Mouse (Mus musculus) CH12.LX (cell line): Measurements from ENCODE around the gene Rap1a. TPM values are rescaled to one million over a fixed set of nuclear protein-coding genes. Genes with fewer than 3 reads are reported as not detected.

ENCODE experiments used
- DNase-seq: peaks from one replicate; pipeline ENCODE4 v3.0.0-alpha.2; 2013; ENCODE audit errors: extremely low read depth
- H3K27ac ChIP-seq: 2 replicates; pipeline ENCODE4 v1.5.1; 2012; ENCODE audit warnings: low read depth, mild to moderate bottlenecking, control low read depth, moderate library complexity; ENCODE audit not compliant: insufficient read depth
- H3K27me3 ChIP-seq: replicated peaks from 2 replicates; pipeline ENCODE3; 2012; ENCODE audit warnings: inconsistent platforms
- H3K36me3 ChIP-seq, 2 experiments: replicated peaks in 1 of 2; 2 replicates each; pipeline versions ENCODE3 to v1.6.1; 2012; ENCODE audit warnings: inconsistent platforms in 1 of 2, low read length in 1 of 2, mild to moderate bottlenecking in 1 of 2, mixed read lengths in 1 of 2, moderate library complexity in 1 of 2; ENCODE audit not compliant: control insufficient read depth in 1 of 2, insufficient read depth in 1 of 2
- H3K4me1 ChIP-seq, 2 experiments: 2 replicates each; pipeline ENCODE4 v1.6.1; 2012; ENCODE audit warnings: inconsistent platforms in 1 of 2, moderate library complexity in 1 of 2; ENCODE audit not compliant: insufficient read depth in 2 of 2, control insufficient read depth in 1 of 2
- H3K4me2 ChIP-seq: 2 replicates; pipeline ENCODE4 v1.6.1; 2012; ENCODE audit warnings: low read depth, mild to moderate bottlenecking, control low read depth; ENCODE audit not compliant: poor library complexity, insufficient read depth, severe bottlenecking
- H3K4me3 ChIP-seq, 3 experiments: fragments of 150-350 bp in 1 of 3; sonication (generic) in 1 of 3; replicated peaks in 1 of 3; 2 replicates each; pipeline versions ENCODE3 to v1.5.1; 2011 to 2012; ENCODE audit warnings: low read depth in 2 of 3, low read length in 2 of 3, mild to moderate bottlenecking in 2 of 3, moderate library complexity in 2 of 3, control low read depth in 1 of 3, improper control_type of control experiment in 1 of 3, inconsistent platforms in 1 of 3, mixed read lengths in 1 of 3; ENCODE audit not compliant: poor library complexity in 1 of 3
- H3K79me2 ChIP-seq: replicated peaks from 2 replicates; pipeline ENCODE4 v1.6.1; 2012; ENCODE audit warnings: mild to moderate bottlenecking, moderate library complexity; ENCODE audit not compliant: control insufficient read depth, poor library complexity, insufficient read depth, severe bottlenecking; ENCODE audit errors: extremely low read depth
- H3K9ac ChIP-seq: 2 replicates; pipeline ENCODE4 v1.6.1; 2012; ENCODE audit warnings: low read depth, mild to moderate bottlenecking, control low read depth, moderate library complexity; ENCODE audit not compliant: insufficient read depth
- H3K9me3 ChIP-seq: replicated peaks from 2 replicates; pipeline ENCODE3; 2012; ENCODE audit warnings: low read length, inconsistent platforms, mixed read lengths
- BHLHE40 ChIP-seq: IDR thresholded peaks from 2 replicates; pipeline ENCODE4 v1.6.1; 2011; ENCODE audit warnings: mild to moderate bottlenecking, low read depth, low read length, improper control_type of control experiment
- CHD1 ChIP-seq: IDR thresholded peaks from 2 replicates; pipeline ENCODE4 v1.6.1; 2012; ENCODE audit warnings: low read depth, low read length, improper control_type of control experiment, inconsistent platforms
- CHD2 ChIP-seq: IDR thresholded peaks from 2 replicates; pipeline ENCODE4 v1.6.1; 2011; ENCODE audit warnings: low read length, improper control_type of control experiment
- EP300 ChIP-seq: IDR thresholded peaks from 2 replicates; pipeline ENCODE4 v1.6.1; 2011; ENCODE audit warnings: low read length, improper control_type of control experiment
- ETS1 ChIP-seq: conservative IDR thresholded peaks from 2 replicates; pipeline ENCODE4 v1.6.1; 2012; ENCODE audit warnings: low read depth, mild to moderate bottlenecking, inconsistent platforms, low read length, improper control_type of control experiment, moderate library complexity
- HCFC1 ChIP-seq: IDR thresholded peaks from 2 replicates; pipeline ENCODE4 v1.6.1; 2012; ENCODE audit warnings: low read depth, mild to moderate bottlenecking, inconsistent platforms, low read length, improper control_type of control experiment
- IRF4 ChIP-seq: IDR thresholded peaks from 2 replicates; pipeline ENCODE4 v1.6.1; 2014; ENCODE audit warnings: low read depth, mild to moderate bottlenecking, inconsistent platforms, low read length, improper control_type of control experiment
- JUN ChIP-seq: IDR thresholded peaks from 2 replicates; pipeline ENCODE4 v1.6.1; 2011; ENCODE audit warnings: low read depth, mild to moderate bottlenecking, low read length, improper control_type of control experiment, moderate library complexity; ENCODE audit not compliant: insufficient read depth
- KAT2A ChIP-seq: IDR thresholded peaks from 2 replicates; pipeline ENCODE4 v1.6.1; 2012; ENCODE audit warnings: low read length, improper control_type of control experiment, inconsistent platforms; ENCODE audit not compliant: insufficient replicate concordance
- MAFK ChIP-seq: IDR thresholded peaks from 2 replicates; pipeline ENCODE4 v1.6.1; 2011; ENCODE audit warnings: low read length, improper control_type of control experiment; ENCODE audit not compliant: insufficient replicate concordance
- MAZ ChIP-seq: IDR thresholded peaks from 2 replicates; pipeline ENCODE4 v1.6.1; 2012; ENCODE audit warnings: low read depth, mild to moderate bottlenecking, inconsistent platforms, low read length, improper control_type of control experiment, moderate library complexity
- MEF2A ChIP-seq: IDR thresholded peaks from 2 replicates; pipeline ENCODE4 v1.6.1; 2014; ENCODE audit warnings: low read depth, mild to moderate bottlenecking, inconsistent platforms, low read length, improper control_type of control experiment, borderline replicate concordance
- MXI1 ChIP-seq: IDR thresholded peaks from 2 replicates; pipeline ENCODE4 v1.6.1; 2011; ENCODE audit warnings: mild to moderate bottlenecking, low read depth, low read length, improper control_type of control experiment
- NELFE ChIP-seq: IDR thresholded peaks from 2 replicates; pipeline ENCODE4 v1.6.1; 2011; ENCODE audit warnings: low read depth, low read length, improper control_type of control experiment
- POLR2A ChIP-seq: IDR thresholded peaks from 2 replicates; pipeline ENCODE4 v1.6.1; 2011; ENCODE audit warnings: low read depth, mild to moderate bottlenecking, improper control_type of control experiment, low read length
- POLR2AphosphoS2 ChIP-seq: IDR thresholded peaks from 2 replicates; pipeline ENCODE4 v1.6.1; 2011; ENCODE audit warnings: low read depth, low read length, improper control_type of control experiment
- SIN3A ChIP-seq: IDR thresholded peaks from 2 replicates; pipeline ENCODE4 v1.6.1; 2012; ENCODE audit warnings: low read length, improper control_type of control experiment, inconsistent platforms
- SMC3 ChIP-seq: IDR thresholded peaks from 2 replicates; pipeline ENCODE4 v1.6.1; 2011; ENCODE audit warnings: low read depth, low read length, improper control_type of control experiment
- TBP ChIP-seq: conservative IDR thresholded peaks from 2 replicates; pipeline ENCODE4 v1.6.1; 2011; ENCODE audit warnings: low read depth, low read length, improper control_type of control experiment
- TCF12 ChIP-seq: IDR thresholded peaks from 2 replicates; pipeline ENCODE4 v1.6.1; 2014; ENCODE audit warnings: low read depth, mild to moderate bottlenecking, inconsistent platforms, low read length, improper control_type of control experiment
- USF1 ChIP-seq: IDR thresholded peaks from 2 replicates; pipeline ENCODE4 v1.6.1; 2014; ENCODE audit warnings: low read depth, mild to moderate bottlenecking, inconsistent platforms, low read length, improper control_type of control experiment
- USF2 ChIP-seq: conservative IDR thresholded peaks from 2 replicates; pipeline ENCODE4 v1.6.1; 2011; ENCODE audit warnings: low read depth, low read length, improper control_type of control experiment
- ZC3H11A ChIP-seq: IDR thresholded peaks from 2 replicates; pipeline ENCODE4 v1.6.1; 2012; ENCODE audit warnings: low read depth, mild to moderate bottlenecking, inconsistent platforms, low read length, improper control_type of control experiment
- dilution Hi-C: fragments of 300-500 bp; cut with MboI; formaldehyde crosslinking; loops from 2 replicates; pipeline ENCODE4 v1.14.3; 2020; ENCODE audit warnings: low sequenced_read_pairs; ENCODE audit not compliant: extremely low pct_unique_long_range_greater_than_20kb, extremely low pct_ligation_motif_present
- in situ Hi-C: fragments of 300-500 bp; cut with MboI; formaldehyde crosslinking; loops from 3 replicates; pipeline ENCODE4 v1.14.3; 2019; ENCODE audit warnings: low sequenced_read_pairs, low pct_ligation_motif_present, low pct_unique_long_range_greater_than_20kb, mixed read lengths
- polyA plus RNA-seq: library from polyadenylated mRNA; unstranded; fragments of >175 nt; gene quantifications from 2 replicates; pipeline ENCODE4 v1.2.1, GENCODE M21; 2012; ENCODE audit warnings: low read depth; ENCODE audit not compliant: insufficient read length
- total RNA-seq, 2 experiments: library from RNA; depleted of rRNA; stranded (reverse); fragments of 300-350 nt in 1 of 2; fragments of >200 nt in 1 of 2; gene quantifications; 2 replicates each; pipeline ENCODE4 v1.2.3; 2012 to 2014

The Rap1a gene
- total and polyA plus RNA-seq, 3 experiments, result 63.3 to 250 (median 209) TPM

DNA sequence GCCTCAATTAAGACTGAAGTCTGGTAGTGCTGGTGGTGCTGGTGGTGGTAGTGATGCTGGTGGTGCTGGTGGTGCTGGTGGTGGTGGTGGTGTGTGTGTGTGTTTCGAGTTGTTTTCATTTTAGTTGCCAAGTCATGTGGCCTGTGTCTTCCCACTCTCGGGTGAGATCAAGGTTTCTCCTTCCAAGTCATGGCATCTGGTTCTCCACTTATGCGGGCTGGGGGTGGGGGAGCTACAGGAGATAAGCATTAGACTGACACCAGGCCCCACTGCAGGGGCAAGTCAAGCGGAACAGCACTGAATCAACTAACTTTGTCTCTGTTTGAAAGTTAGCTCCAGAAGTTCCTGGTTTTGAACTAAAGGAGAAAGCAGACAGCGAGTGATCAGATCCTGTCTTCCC, 23.0 kb upstream of the Rap1a start:
- no peaks in the 10 kb centered on the region for H3K9me3 ChIP-seq
- H3K27ac ChIP-seq, result peak overlapping the region; percentile 76
- H3K4me2 ChIP-seq, result peak overlapping the region; percentile 90
- no peaks in the 10 kb centered on the region for H3K79me2 ChIP-seq
- H3K27me3 ChIP-seq, result no peaks in the 10 kb centered on the region
- in situ Hi-C loops, result loop anchor here (5.0 to 25.0 kb wide), 2 partner anchors 68 to 137 kb away; partner anchors contain the start of gene Ddx20
- no peaks in the 10 kb centered on the region for H3K36me3 ChIP-seq
- TF ChIP-seq MAFK, result no peak
- TF ChIP-seq USF1, result peak; percentile 36; the same call in 1 of the 2 replicates
- peak; percentile 72; the same call in 1 of the 2 replicates for TF ChIP-seq CHD2
- peak; percentile 4; the same call in 1 of the 2 replicates for TF ChIP-seq SMC3
- 0 out of 2 replicates have a peak, but pooled peaks have one; percentile 21 for TF ChIP-seq POLR2A
- peak; percentile 48; the same call in 1 of the 2 replicates for TF ChIP-seq IRF4
- TF ChIP-seq EP300, result peak; percentile 64
- 0 out of 2 replicates have a peak, but pooled peaks have one; percentile 42 for TF ChIP-seq TBP
- TF ChIP-seq MAZ, result no peak; the same call in 1 of the 2 replicates
- TF ChIP-seq ZC3H11A, result no peak
- TF ChIP-seq MEF2A, result peak; percentile 58
- peak; percentile 71 for TF ChIP-seq TCF12
- TF ChIP-seq BHLHE40, result peak; percentile 54; the same call in 1 of the 2 replicates
- TF ChIP-seq MXI1, result no peak
- TF ChIP-seq JUN, result no peak
- peak; percentile 56; the same call in 1 of the 2 replicates for TF ChIP-seq NELFE
- peak; percentile 71 for TF ChIP-seq ETS1
- TF ChIP-seq, all 38 proteins: peak for 12
- peak overlapping the region; percentile 75 for H3K9ac ChIP-seq
- peak overlapping the region in 1 of 3 experiments; percentile 42 for H3K4me3 ChIP-seq
- peaks cover 23 to 78% of the 10 kb centered on the region in 2 experiments for H3K4me1 ChIP-seq
- DNase-seq, result peak; percentile 76
- dilution Hi-C loops, result no loop called here

DNA sequence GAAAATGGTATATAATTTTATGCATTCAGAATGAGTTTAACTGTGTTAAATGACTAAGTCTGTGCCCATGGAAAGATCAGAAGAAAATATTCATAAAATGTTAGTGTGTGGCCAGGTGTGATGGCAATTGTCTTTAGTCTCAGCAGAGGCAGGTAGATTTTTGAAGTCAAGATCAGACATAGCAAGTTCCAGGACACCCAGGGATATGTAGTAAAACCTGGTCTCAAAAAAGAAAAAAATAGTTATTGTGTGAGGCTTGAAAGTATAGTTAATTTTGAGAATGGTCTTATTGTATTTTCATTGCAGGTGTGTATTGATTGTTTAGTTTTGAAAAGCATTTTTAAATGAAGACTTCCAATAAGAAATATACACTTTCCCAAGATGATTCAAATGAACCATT, 22.5 kb upstream of the Rap1a start:
- Histone ChIP-seq H3K4me2 (no peak overlapping the region; the same call in 1 of the 2 replicates), H3K9me3 (no peaks in the 10 kb centered on the region), H3K9ac (peak overlapping the region; percentile 75; the same call in 1 of the 2 replicates), H3K4me3 (no peak overlapping the region), H3K4me1 (peaks cover 27 to 83% of the 10 kb centered on the region in 2 experiments), H3K79me2 (no peaks in the 10 kb centered on the region), H3K27ac (no peak overlapping the region; the same call in 1 of the 2 replicates), H3K36me3 (no peaks in the 10 kb centered on the region), H3K27me3 (no peaks in the 10 kb centered on the region)
- in situ Hi-C loops, result loop anchor here (5.0 to 25.0 kb wide), 2 partner anchors 69 to 136 kb away; partner anchors contain the start of gene Ddx20
- dilution Hi-C loops, result no loop called here
- TF ChIP-seq EP300, result no peak
- no peak for TF ChIP-seq NELFE
- TF ChIP-seq POLR2AphosphoS2, result no peak
- TF ChIP-seq USF2, result no peak
- no peak for TF ChIP-seq HCFC1
- TF ChIP-seq SIN3A, result peak; percentile 73
- TF ChIP-seq POLR2A, result no peak
- TF ChIP-seq KAT2A, result 0 out of 2 replicates have a peak, but pooled peaks have one; percentile 24
- TF ChIP-seq CHD1, result peak; percentile 73
- DNase-seq, result no peak
